In genomic region chr11:71756325-71756724, GRCm38 (mm10) we compare ENCODE assay signal across 17 mouse cellular contexts. TPM values are rescaled to one million over a fixed set of nuclear protein-coding genes. Genes with fewer than 3 reads are reported as not detected.
DNase-seq lines count a peak whose midpoint lies in the region; ATAC-seq lines count a peak whose summit lies in the region.
"Had no signal": no experiment of that assay in that cellular context is flagged by ENCODE, and none has a peak within 500 bp of the region (broad histone marks: within the 10 kb centered on the region; RNA-seq: fewer than 3 reads in every experiment).

No protein-coding gene starts in this region.

- ATAC-seq in forebrain, embryonic 12.5 days (ENCODE audit: low FRiP score) = no peak
- ATAC-seq in forebrain, embryonic 16.5 days = no peak
- ATAC-seq in hindbrain, embryonic 11.5 days (ENCODE audit: low FRiP score) = no peak
- no peak for ATAC-seq in midbrain, embryonic 14.5 days (ENCODE audit: low FRiP score, low TSS enrichment)

- no peak overlapping the region; the same call in 1 of the 2 replicates for H3K4me2 ChIP-seq in forebrain, embryonic 12.5 days
- H3K4me2 ChIP-seq in forebrain, embryonic 16.5 days (ENCODE audit: low read length) = no peak overlapping the region
- no peak overlapping the region for H3K4me2 ChIP-seq in hindbrain, embryonic 11.5 days (replicated peaks; ENCODE audit: low read depth, low read length)
- H3K4me2 ChIP-seq in midbrain, embryonic 14.5 days (ENCODE audit: low read length) = 0 out of 2 replicates have a peak overlapping the region, but pooled peaks have one; percentile 13
- H3K4me2 ChIP-seq: limb, embryonic 13.5 days; liver, embryonic 15.5 days had no signal

- 0 out of 2 replicates have a peak overlapping the region, but pooled peaks have one; percentile 2 for H3K9ac ChIP-seq in forebrain, embryonic 12.5 days
- no peak overlapping the region for H3K9ac ChIP-seq in forebrain, embryonic 16.5 days (replicated peaks; ENCODE audit: low read depth, low read length)
- no peak overlapping the region for H3K9ac ChIP-seq in hindbrain, embryonic 11.5 days (ENCODE audit: low read depth, low read length)
- H3K9ac ChIP-seq in midbrain, embryonic 14.5 days (replicated peaks; ENCODE audit: low read length) = no peak overlapping the region
- H3K9ac ChIP-seq: limb, embryonic 13.5 days; liver, embryonic 15.5 days had no signal

- peaks cover 19% of the 10 kb centered on the region for H3K36me3 ChIP-seq in forebrain, embryonic 12.5 days (replicated peaks)
- no peaks in the 10 kb centered on the region for H3K36me3 ChIP-seq in forebrain, embryonic 16.5 days (ENCODE audit: control insufficient read depth, insufficient read depth)
- H3K36me3 ChIP-seq in hindbrain, embryonic 11.5 days (ENCODE audit: control insufficient read depth, insufficient read depth, low read length) = no peaks in the 10 kb centered on the region
- H3K36me3 ChIP-seq in midbrain, embryonic 14.5 days (ENCODE audit: control insufficient read depth, insufficient read depth, low read length) = peaks cover 10% of the 10 kb centered on the region
- H3K36me3 ChIP-seq: G1E; limb, embryonic 13.5 days; liver, embryonic 15.5 days had no signal

- H3K4me1 ChIP-seq in forebrain, embryonic 12.5 days = peaks cover 94% of the 10 kb centered on the region
- peaks cover 50% of the 10 kb centered on the region for H3K4me1 ChIP-seq in forebrain, embryonic 16.5 days (replicated peaks; ENCODE audit: control insufficient read depth, insufficient read depth, low read length)
- peaks cover 26% of the 10 kb centered on the region for H3K4me1 ChIP-seq in hindbrain, embryonic 11.5 days (replicated peaks; ENCODE audit: control insufficient read depth, insufficient read depth, low read length)
- H3K4me1 ChIP-seq in midbrain, embryonic 14.5 days (ENCODE audit: control insufficient read depth, insufficient read depth, low read length) = peaks cover 67% of the 10 kb centered on the region
- H3K4me1 ChIP-seq: liver, embryonic 15.5 days; megakaryocyte, embryonic 14.5 days had no signal

- 43% methylated on average over 3 of the region's 3 CpGs for WGBS in forebrain, embryonic 12.5 days
- 19% methylated on average over 3 of the region's 3 CpGs for WGBS in forebrain, embryonic 16.5 days
- 41% methylated on average over 3 of the region's 3 CpGs for WGBS in hindbrain, embryonic 11.5 days
- 14% methylated on average over 3 of the region's 3 CpGs for WGBS in midbrain, embryonic 14.5 days

- DNase-seq in cerebellum, postnatal 25 days = peak; percentile 43 to 53
- DNase-seq in hindbrain, embryonic 11.5 days (ENCODE audit: low spot score) = no peak
- no peak for DNase-seq in midbrain, embryonic 14.5 days
- DNase-seq in adipocyte (ENCODE audit: low spot score) = no peak
- no peak for DNase-seq in urinary bladder, postnatal 36 days (ENCODE audit: low spot score in 2 of 2)
- DNase-seq: adrenal gland, postnatal 25 days; kidney, adult 2 months; kidney, postnatal 4 days; lung, postnatal 10 days had no signal

- no peaks in the 10 kb centered on the region for H3K9me3 ChIP-seq in forebrain, embryonic 12.5 days
- H3K9me3 ChIP-seq in forebrain, embryonic 16.5 days (ENCODE audit: control insufficient read depth, low read length) = no peaks in the 10 kb centered on the region
- no peaks in the 10 kb centered on the region for H3K9me3 ChIP-seq in hindbrain, embryonic 11.5 days (ENCODE audit: control insufficient read depth, low read length)
- no peaks in the 10 kb centered on the region for H3K9me3 ChIP-seq in midbrain, embryonic 14.5 days (ENCODE audit: control insufficient read depth, low read length)
- H3K9me3 ChIP-seq: embryonic facial prominence, embryonic 10.5 days; limb, embryonic 13.5 days; liver, embryonic 15.5 days; megakaryocyte, embryonic 14.5 days had no signal

- peak overlapping the region; percentile 71 for H3K27ac ChIP-seq in forebrain, embryonic 12.5 days
- no peak overlapping the region for H3K27ac ChIP-seq in forebrain, embryonic 16.5 days (ENCODE audit: low read length)
- peak overlapping the region; percentile 93 for H3K27ac ChIP-seq in hindbrain, embryonic 11.5 days (ENCODE audit: low read depth, low read length)
- peak overlapping the region; percentile 88; the same call in 1 of the 2 replicates for H3K27ac ChIP-seq in midbrain, embryonic 14.5 days (replicated peaks; ENCODE audit: low read depth, low read length)
- H3K27ac ChIP-seq: embryonic facial prominence, embryonic 10.5 days; limb, embryonic 13.5 days; liver, embryonic 15.5 days had no signal

- no peak overlapping the region for H3K4me3 ChIP-seq in forebrain, embryonic 12.5 days (replicated peaks)
- no peak overlapping the region for H3K4me3 ChIP-seq in forebrain, embryonic 16.5 days (replicated peaks; ENCODE audit: low read length)
- no peak overlapping the region for H3K4me3 ChIP-seq in hindbrain, embryonic 11.5 days (ENCODE audit: low read depth, low read length)
- H3K4me3 ChIP-seq in midbrain, embryonic 14.5 days (replicated peaks; ENCODE audit: low read depth, low read length) = no peak overlapping the region
- H3K4me3 ChIP-seq: embryonic facial prominence, embryonic 10.5 days; erythroblast, embryonic 14.5 days; limb, embryonic 13.5 days; liver, embryonic 15.5 days; megakaryocyte, embryonic 14.5 days had no signal

- no peaks in the 10 kb centered on the region for H3K27me3 ChIP-seq in forebrain, embryonic 12.5 days
- H3K27me3 ChIP-seq in forebrain, embryonic 16.5 days (replicated peaks; ENCODE audit: control insufficient read depth, insufficient read depth, low read length) = no peaks in the 10 kb centered on the region
- no peaks in the 10 kb centered on the region for H3K27me3 ChIP-seq in hindbrain, embryonic 11.5 days (ENCODE audit: control insufficient read depth, insufficient read depth, low read length)
- no peaks in the 10 kb centered on the region for H3K27me3 ChIP-seq in midbrain, embryonic 14.5 days (ENCODE audit: control insufficient read depth, insufficient read depth, low read length)

RNA-seq across cellular contexts. Expression of gene Wscd1, which starts 6.6 kb away (rescaled TPM):
- polyA plus RNA-seq in forebrain, embryonic 12.5 days (2016; fragmentation: Nextera tagmentation; extraction: Ambion mirVana) = 58.3 and 65.1 TPM in 2 replicates
- 52.7 and 59.4 TPM in 2 replicates for polyA plus RNA-seq in forebrain, embryonic 16.5 days (2015; fragmentation: Nextera tagmentation; extraction: Ambion mirVana)
- 31.8 and 40.5 TPM in 2 replicates for polyA plus RNA-seq in hindbrain, embryonic 11.5 days (2014; fragmentation: Nextera tagmentation; extraction: Ambion mirVana)
- polyA plus RNA-seq in midbrain, embryonic 14.5 days (2014; fragmentation: Nextera tagmentation; extraction: Ambion mirVana) = 62.7 and 67.1 TPM in 2 replicates
- polyA plus RNA-seq: G1E had no signal

Comparison
In these comparisons a context has a peak if more than half of its experiments do, and no peak if none do; other contexts are left out.
1. DNase-seq: peak in cerebellum, postnatal 25 days (2 of 2); none in hindbrain, embryonic 11.5 days (single experiment), midbrain, embryonic 14.5 days (single experiment), adipocyte (single experiment) and urinary bladder, postnatal 36 days (0 of 2).